Mouse (Mus musculus) spleen, adult 12 weeks (tissue): Measurements from ENCODE around the gene Gucy2e.
A peak's percentile ranks its signal among the peaks of the same experiment; 100 is the strongest.

Source experiments
- DNase-seq: peaks from one replicate; pipeline ENCODE4 v3.0.0; 2022; ENCODE audit warnings: low spot score

The Gucy2e gene

GRCm38 (mm10) chr11:69236926-69237260 is at the start of gene Gucy2e:
TSS of gene Gucy2e (minus strand) at chr11:69237036.
- DNase-seq, result no peak

- no peak for DNase-seq
These were observed 40.4 kb upstream of the Gucy2e start for GRCm38 (mm10) chr11:69277267-69277666.

GRCm38 (mm10) chr11:69276081-69276480 is 39.2 kb upstream of the Gucy2e start:
- DNase-seq, result no peak

- no peak for DNase-seq
These were observed 38.8 kb upstream of the Gucy2e start for GRCm38 (mm10) chr11:69275650-69276049.

GRCm38 (mm10) chr11:69272122-69272740 is 35.4 kb upstream of the Gucy2e start:
- peak; percentile 68 for DNase-seq

GRCm38 (mm10) chr11:69269575-69269974 is 32.7 kb upstream of the Gucy2e start:
- peak; percentile 32 for DNase-seq

- no peak for DNase-seq
These were observed 31.3 kb upstream of the Gucy2e start for GRCm38 (mm10) chr11:69268100-69268499.

GRCm38 (mm10) chr11:69267341-69267740 is 30.5 kb upstream of the Gucy2e start:
- no peak for DNase-seq

- no peak for DNase-seq
These were observed 29.4 kb upstream of the Gucy2e start for GRCm38 (mm10) chr11:69266253-69266652.

GRCm38 (mm10) chr11:69265410-69265809 is 28.6 kb upstream of the Gucy2e start:
- no peak for DNase-seq

- no peak for DNase-seq
These were observed 27.4 kb upstream of the Gucy2e start for GRCm38 (mm10) chr11:69264276-69264675.

GRCm38 (mm10) chr11:69260111-69260510 is 23.3 kb upstream of the Gucy2e start:
- DNase-seq, result no peak

GRCm38 (mm10) chr11:69258287-69258686 is 21.5 kb upstream of the Gucy2e start:
- peak; percentile 55 for DNase-seq

GRCm38 (mm10) chr11:69257807-69258206 is 21.0 kb upstream of the Gucy2e start:
- DNase-seq, result no peak

- no peak for DNase-seq
These were observed 20.2 kb upstream of the Gucy2e start for GRCm38 (mm10) chr11:69257072-69257471.

- DNase-seq, result no peak
These were observed 18.0 kb upstream of the Gucy2e start for GRCm38 (mm10) chr11:69254808-69255207.

- DNase-seq, result no peak
These were observed 16.3 kb upstream of the Gucy2e start for GRCm38 (mm10) chr11:69253131-69253530.

- no peak for DNase-seq
These were observed 15.1 kb upstream of the Gucy2e start for GRCm38 (mm10) chr11:69251953-69252352.

GRCm38 (mm10) chr11:69251135-69251842 is 14.5 kb upstream of the Gucy2e start:
- DNase-seq, result no peak

GRCm38 (mm10) chr11:69250106-69250505 is 13.3 kb upstream of the Gucy2e start:
- DNase-seq, result no peak

- DNase-seq, result no peak
These were observed 12.3 kb upstream of the Gucy2e start for GRCm38 (mm10) chr11:69249131-69249530.

GRCm38 (mm10) chr11:69245643-69246042 is 8.8 kb upstream of the Gucy2e start:
- no peak for DNase-seq

- DNase-seq, result no peak
These were observed 8.1 kb upstream of the Gucy2e start for GRCm38 (mm10) chr11:69244911-69245310.
